Mouse (Mus musculus): ENCODE data around the gene Ybx3. TPM values are rescaled to one million over a fixed set of nuclear protein-coding genes. Genes with fewer than 3 reads are reported as not detected.
A peak's percentile ranks its signal among the peaks of the same experiment; 100 is the strongest.

Ybx3 gene
- polyA plus RNA-seq, 3 experiments from 2014 or later = 20.5 to 28.0 (median 24.7) TPM

GRCm38 (mm10) chr6:131383713-131384330, 4.5 kb downstream of the Ybx3 start:
- no peak for ATAC-seq

GRCm38 (mm10) chr6:131382984-131383337, 5.3 kb downstream of the Ybx3 start:
- no peak for ATAC-seq

- no peak for ATAC-seq
These were observed 5.9 kb downstream of the Ybx3 start for GRCm38 (mm10) chr6:131382232-131382983.

- ATAC-seq = no peak
These were observed 9.3 kb downstream of the Ybx3 start for GRCm38 (mm10) chr6:131378858-131379428.

GRCm38 (mm10) chr6:131377378-131377777, 10.9 kb downstream of the Ybx3 start:
- no peak for ATAC-seq

GRCm38 (mm10) chr6:131374594-131375340, 13.5 kb downstream of the Ybx3 start:
- no peak for ATAC-seq

GRCm38 (mm10) chr6:131373160-131373559, 15.1 kb downstream of the Ybx3 start:
- ATAC-seq = no peak

- ATAC-seq = no peak
These were observed 17.5 kb downstream of the Ybx3 start for GRCm38 (mm10) chr6:131370767-131371166.

GRCm38 (mm10) chr6:131369866-131370616, 18.2 kb downstream of the Ybx3 start:
- ATAC-seq = no peak

- peak; percentile 61 for ATAC-seq
These were observed 21.2 kb downstream of the Ybx3 start for GRCm38 (mm10) chr6:131367101-131367500.

GRCm38 (mm10) chr6:131364353-131364752, 23.9 kb downstream of the Ybx3 start:
- ATAC-seq = no peak

GRCm38 (mm10) chr6:131362987-131363765, 25.1 kb downstream of the Ybx3 start:
- ATAC-seq = no peak

- ATAC-seq = no peak
These were observed 27.6 kb downstream of the Ybx3 start for GRCm38 (mm10) chr6:131360693-131361092.

GRCm38 (mm10) chr6:131359543-131359942, 28.7 kb downstream of the Ybx3 start:
- no peak for ATAC-seq

- no peak for ATAC-seq
These were observed 33.4 kb downstream of the Ybx3 start for GRCm38 (mm10) chr6:131354913-131355312.

- peak; percentile 95 for ATAC-seq
These were observed 34.8 kb downstream of the Ybx3 start, which contains the start of gene Styk1 for GRCm38 (mm10) chr6:131353352-131353919. Gene Styk1 (minus strand): TSS chr6:131353597.

- ATAC-seq = no peak
These were observed 41.2 kb downstream of the Ybx3 start for GRCm38 (mm10) chr6:131347026-131347425.

- no peak for ATAC-seq
These were observed 43.9 kb downstream of the Ybx3 start for GRCm38 (mm10) chr6:131344346-131344745.

GRCm38 (mm10) chr6:131340082-131340481, 48.2 kb downstream of the Ybx3 start:
- no peak for ATAC-seq

GRCm38 (mm10) chr6:131339309-131339708, 49.0 kb downstream of the Ybx3 start:
- ATAC-seq = no peak

GRCm38 (mm10) chr6:131338787-131339186, 49.5 kb downstream of the Ybx3 start:
- no peak for ATAC-seq

Data from inflammation-experienced regulatory T-cells, adult 6 months (primary cell).